Mouse (Mus musculus) kidney, embryonic 14.5 days (tissue): Measurements from ENCODE around the gene Usp25. TPM values are rescaled to one million over a fixed set of nuclear protein-coding genes. Genes with fewer than 3 reads are reported as not detected.

Experiments
- ATAC-seq: fragments of 200-750 bp; cut with Nextera tagmentation; 2 replicates; pipeline ENCODE4 v1.8.0; 2017; ENCODE audit warnings: moderate number of reproducible peaks, mild to moderate bottlenecking, moderate TSS enrichment, moderate library complexity; ENCODE audit not compliant: low FRiP score, low TSS enrichment
- H3K27ac ChIP-seq: fragments of 300-500 bp; sonication (generic); 2 replicates; pipeline ENCODE4 v1.5.1; 2014; ENCODE audit warnings: low read depth, mild to moderate bottlenecking, low read length, moderate library complexity, mixed read lengths
- H3K27me3 ChIP-seq: fragments of 300-500 bp; sonication (generic); 2 replicates; pipeline ENCODE4 v1.6.1; 2014; ENCODE audit warnings: mild to moderate bottlenecking, low read length; ENCODE audit not compliant: control insufficient read depth, insufficient read depth
- H3K36me3 ChIP-seq: fragments of 300-500 bp; sonication (generic); 2 replicates; pipeline ENCODE4 v1.6.1; 2014; ENCODE audit warnings: low read length, mixed read lengths; ENCODE audit not compliant: control insufficient read depth, insufficient read depth
- H3K4me1 ChIP-seq: fragments of 300-500 bp; sonication (generic); 2 replicates; pipeline ENCODE4 v1.6.1; 2014; ENCODE audit warnings: low read length, mixed read lengths; ENCODE audit not compliant: control insufficient read depth, insufficient read depth
- H3K4me2 ChIP-seq: fragments of 300-500 bp; sonication (generic); replicated peaks from 2 replicates; pipeline ENCODE4 v1.6.1; 2014; ENCODE audit warnings: low read depth, mild to moderate bottlenecking, low read length
- H3K4me3 ChIP-seq: fragments of 300-500 bp; sonication (generic); 2 replicates; pipeline ENCODE4 v1.5.1; 2014; ENCODE audit warnings: mild to moderate bottlenecking, low read length
- H3K9ac ChIP-seq: fragments of 300-500 bp; sonication (generic); 2 replicates; pipeline ENCODE4 v1.6.1; 2014; ENCODE audit warnings: low read depth, mild to moderate bottlenecking, low read length, moderate library complexity
- H3K9me3 ChIP-seq: fragments of 300-500 bp; sonication (generic); 2 replicates; pipeline ENCODE4 v1.6.1; 2016; ENCODE audit warnings: low read length; ENCODE audit not compliant: control insufficient read depth
- WGBS: fragments of 180-500 bp; shearing (Covaris S2); extraction: QIAGEN DNeasy Blood & Tissue Kit; methylation state at CpG from one replicate; pipeline ENCODE4 v1.1.7; 2014; 5-methylcytosine and 5-hydroxymethylcytosine counted together
- polyA plus RNA-seq: library from polyadenylated mRNA; unstranded; fragments of >200 nt; fragmentation: Nextera tagmentation; extraction: Ambion mirVana; gene quantifications from 2 replicates; pipeline ENCODE4 v1.2.1, GENCODE M21; 2014

Gene Usp25
- polyA plus RNA-seq, 1 experiment from 2014 or later: 31.5 TPM

DNA sequence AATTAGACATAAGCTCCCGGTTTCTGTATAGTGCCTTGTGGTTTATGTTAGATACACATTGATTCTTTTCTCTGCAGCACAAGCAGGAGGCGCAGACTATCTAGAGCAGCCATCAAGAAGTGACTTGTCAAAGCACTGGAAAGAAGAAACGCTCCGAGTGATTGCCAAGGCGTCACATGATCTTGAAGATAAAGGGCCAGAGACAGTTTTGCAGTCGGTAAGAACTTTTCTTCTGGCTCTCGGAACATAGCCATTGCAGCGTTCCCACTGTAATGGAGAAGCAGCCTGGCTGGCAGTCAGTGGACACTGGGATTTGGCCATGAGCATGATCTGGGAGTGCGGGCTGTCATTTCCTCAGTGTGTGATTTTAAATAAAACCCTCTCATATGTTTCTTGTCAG is 80.0 kb downstream of the Usp25 start:
- Histone ChIP-seq H3K27ac (no peak overlapping the region), H3K27me3 (no peaks in the 10 kb centered on the region), H3K4me2 (no peak overlapping the region), H3K36me3 (peaks cover 11% of the 10 kb centered on the region; the same call in 1 of the 2 replicates), H3K9ac (no peak overlapping the region), H3K4me1 (no peaks in the 10 kb centered on the region), H3K4me3 (no peak overlapping the region), H3K9me3 (no peaks in the 10 kb centered on the region)
- ATAC-seq: no peak
- WGBS: 88% methylated on average over 9 of the region's 9 CpGs

DNA sequence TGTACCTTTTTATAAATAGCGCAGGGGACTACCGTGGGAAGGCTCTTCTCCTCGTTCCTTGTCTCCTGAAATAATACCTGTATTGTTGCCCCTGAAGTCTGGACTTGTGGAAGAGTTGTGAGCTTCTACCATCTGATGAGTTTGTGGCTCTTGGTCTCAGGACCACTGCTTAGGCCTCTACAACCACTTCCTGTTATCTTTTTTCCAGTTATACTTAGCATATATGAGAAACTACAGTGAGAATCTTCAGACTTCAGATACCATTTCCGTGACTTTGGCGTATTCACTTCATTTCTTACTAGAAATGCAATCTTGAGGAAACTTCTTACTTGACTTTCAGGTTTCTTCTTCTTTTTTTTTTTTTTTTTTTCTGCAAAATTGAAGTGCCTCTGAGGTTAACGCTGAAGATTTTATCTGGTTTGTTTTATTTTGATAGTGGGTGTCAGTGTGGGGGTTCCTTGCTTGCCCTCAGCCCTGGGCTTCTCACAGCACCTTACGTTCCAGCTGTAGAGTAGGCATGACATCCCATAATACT is 81.6 kb downstream of the Usp25 start:
- no peak overlapping the region for H3K4me3 ChIP-seq

DNA sequence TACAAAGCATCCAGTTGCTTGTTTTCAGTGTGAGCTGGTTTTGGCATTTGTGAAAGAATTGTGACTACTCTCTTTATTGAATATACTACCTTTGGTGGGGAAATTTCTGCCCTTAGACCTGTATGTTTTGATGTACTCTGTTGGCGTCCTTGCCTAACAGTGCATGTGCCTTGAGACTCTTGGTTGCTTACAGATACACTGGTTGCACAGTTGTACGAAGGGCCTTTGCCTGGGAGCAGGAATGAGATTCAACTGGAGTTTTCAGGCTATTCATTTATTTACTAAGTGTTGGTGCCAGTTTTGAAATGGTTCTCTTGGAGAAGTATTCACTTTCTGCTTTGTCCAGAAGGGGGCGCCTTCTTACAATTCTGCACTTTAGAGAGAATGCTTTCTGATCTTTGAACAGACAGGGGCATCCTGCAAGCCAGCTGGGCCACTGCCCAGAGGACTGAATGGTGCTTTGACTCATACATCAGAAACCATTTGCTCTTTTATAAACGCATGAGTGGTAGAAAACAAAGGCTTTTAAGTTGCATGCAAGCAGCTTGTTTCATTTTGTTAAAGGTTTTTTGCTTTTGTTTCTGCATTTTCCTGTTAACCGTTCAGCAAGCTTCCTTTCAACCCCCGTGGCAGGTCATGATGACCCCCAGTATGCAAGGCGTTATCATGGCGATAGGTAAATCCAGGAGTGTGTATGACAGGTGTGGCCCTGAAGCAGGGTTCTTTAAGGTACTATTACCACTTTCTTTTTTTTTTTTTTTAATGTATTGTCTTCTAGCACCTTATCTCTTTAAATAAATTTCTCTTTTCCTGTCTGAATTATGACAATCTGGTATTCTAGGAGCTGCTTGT is 85.7 kb downstream of the Usp25 start:
- H3K4me2 ChIP-seq: no peak overlapping the region
- no peaks in the 10 kb centered on the region for H3K9me3 ChIP-seq
- no peaks in the 10 kb centered on the region for H3K27me3 ChIP-seq
- no peak overlapping the region for H3K27ac ChIP-seq
- no peak overlapping the region for H3K4me3 ChIP-seq
- peaks cover 11% of the 10 kb centered on the region; the same call in 1 of the 2 replicates for H3K36me3 ChIP-seq
- WGBS: 71% methylated on average over 8 of the region's 8 CpGs
- ATAC-seq: no peak
- no peak overlapping the region for H3K9ac ChIP-seq
- H3K4me1 ChIP-seq: no peaks in the 10 kb centered on the region

More for the DNA sequence above, 81.6 kb downstream of the Usp25 start:
- H3K9ac ChIP-seq: no peak overlapping the region
- no peak for ATAC-seq
- H3K27ac ChIP-seq: no peak overlapping the region
- H3K9me3 ChIP-seq: no peaks in the 10 kb centered on the region
- no peaks in the 10 kb centered on the region for H3K27me3 ChIP-seq
- peaks cover 10% of the 10 kb centered on the region; the same call in 1 of the 2 replicates for H3K36me3 ChIP-seq
- H3K4me2 ChIP-seq: no peak overlapping the region
- no peaks in the 10 kb centered on the region for H3K4me1 ChIP-seq
- 92% methylated on average over 7 of the region's 7 CpGs for WGBS

DNA sequence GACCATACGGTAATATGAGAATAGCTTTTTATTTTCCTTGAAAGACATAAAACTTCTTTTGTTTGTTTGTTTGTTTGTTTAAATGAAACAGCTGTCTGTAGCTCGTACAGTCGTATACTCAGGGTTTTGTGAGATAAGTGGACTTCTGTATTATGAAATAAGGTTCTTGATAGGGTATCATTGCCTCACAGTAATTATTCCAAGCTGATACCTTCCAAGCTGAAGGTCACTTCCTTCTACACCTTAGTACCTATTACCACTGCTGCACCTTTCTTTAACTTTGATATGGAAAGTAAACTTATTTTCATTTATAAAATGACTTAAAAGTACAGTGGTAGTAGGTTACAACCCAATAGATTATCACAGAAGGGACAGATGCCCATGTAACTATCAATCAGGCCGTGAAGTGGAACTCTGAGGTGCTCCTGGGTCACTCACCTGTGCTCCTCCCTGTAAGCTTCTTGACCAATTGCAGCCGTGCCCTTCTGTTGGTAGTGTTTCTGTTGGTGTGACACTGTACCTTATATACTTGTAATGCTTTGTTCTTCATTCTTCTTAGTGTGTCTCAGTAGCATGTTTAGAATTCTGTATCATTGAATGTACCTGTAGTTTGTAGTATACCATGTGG is 90.2 kb downstream of the Usp25 start:
- ATAC-seq: no peak
- WGBS: 87% methylated on average over 5 of the region's 5 CpGs
- peaks cover 9% of the 10 kb centered on the region; the same call in 1 of the 2 replicates for H3K36me3 ChIP-seq
- no peaks in the 10 kb centered on the region for H3K27me3 ChIP-seq
- H3K4me3 ChIP-seq: no peak overlapping the region
- H3K4me1 ChIP-seq: no peaks in the 10 kb centered on the region
- H3K27ac ChIP-seq: no peak overlapping the region
- no peaks in the 10 kb centered on the region for H3K9me3 ChIP-seq
- no peak overlapping the region for H3K4me2 ChIP-seq
- H3K9ac ChIP-seq: no peak overlapping the region

DNA sequence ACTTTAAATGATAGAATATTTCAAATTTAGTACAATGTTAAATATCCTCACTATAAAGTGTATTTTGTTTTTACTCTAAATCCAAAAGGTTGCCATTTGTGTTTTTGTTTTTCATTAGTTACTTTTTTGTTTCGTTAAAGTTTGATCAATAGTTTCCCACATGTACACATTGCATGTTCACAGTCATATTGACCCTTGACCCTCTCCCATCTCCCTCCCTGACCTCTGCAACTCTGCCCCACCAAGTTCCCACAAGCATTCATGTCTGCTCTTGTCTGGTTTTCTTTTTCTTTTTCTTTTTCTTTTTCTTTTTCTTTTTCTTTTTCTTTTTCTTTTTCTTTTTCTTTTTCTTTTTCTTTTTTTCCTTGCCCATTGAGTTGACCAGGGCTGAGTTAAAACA is 97.8 kb downstream of the Usp25 start:
- Histone ChIP-seq H3K9ac (no peak overlapping the region), H3K9me3 (no peaks in the 10 kb centered on the region), H3K4me2 (no peak overlapping the region), H3K4me3 (no peak overlapping the region), H3K27me3 (no peaks in the 10 kb centered on the region), H3K36me3 (peaks cover 26% of the 10 kb centered on the region), H3K27ac (no peak overlapping the region), H3K4me1 (no peaks in the 10 kb centered on the region)
- WGBS: 100% methylated on average over 1 of the region's 1 CpGs
- ATAC-seq: no peak

DNA sequence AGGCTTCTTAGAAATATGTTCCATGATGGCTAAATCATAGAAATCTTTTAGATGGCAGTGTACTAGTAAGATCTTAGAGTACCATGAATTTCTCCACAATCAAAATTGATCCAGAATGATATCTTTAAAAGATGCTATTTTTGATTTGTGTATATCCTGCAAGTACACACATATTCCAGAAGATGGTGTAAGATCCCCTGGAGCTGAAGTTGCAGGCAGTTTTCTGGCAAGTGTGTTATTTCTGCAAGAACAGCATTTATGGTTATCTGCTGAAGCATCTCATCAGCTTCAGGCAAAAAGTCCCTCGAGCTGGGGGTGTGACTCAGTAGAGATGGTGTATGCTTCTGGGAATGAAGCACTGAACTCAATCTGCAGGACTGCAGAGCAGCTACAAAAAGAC is 112.4 kb downstream of the Usp25 start:
- Histone ChIP-seq H3K4me1 (no peaks in the 10 kb centered on the region), H3K9ac (no peak overlapping the region), H3K27ac (no peak overlapping the region), H3K27me3 (no peaks in the 10 kb centered on the region), H3K4me2 (no peak overlapping the region), H3K36me3 (no peaks in the 10 kb centered on the region), H3K4me3 (no peak overlapping the region), H3K9me3 (no peaks in the 10 kb centered on the region)
- no peak for ATAC-seq
- WGBS: 45% methylated on average over 1 of the region's 1 CpGs

DNA sequence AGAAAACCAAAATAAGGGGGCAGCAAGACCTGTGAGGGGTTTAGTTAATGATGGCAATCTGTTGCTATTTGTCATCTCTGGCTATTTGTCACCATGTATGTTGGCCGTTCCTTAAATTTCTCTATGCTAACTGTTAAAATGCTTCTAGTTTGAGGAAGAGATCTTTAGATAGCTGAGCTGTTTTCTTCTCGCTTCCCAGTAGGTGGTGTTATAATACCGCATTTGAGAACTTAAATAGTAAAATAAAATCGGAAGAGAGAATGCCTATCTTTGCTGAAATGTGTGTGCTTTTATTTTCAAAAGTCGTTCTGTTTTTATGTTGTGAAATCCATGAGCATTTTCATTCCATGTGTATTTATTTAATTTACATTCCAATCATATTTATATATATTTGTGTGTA is 115.2 kb downstream of the Usp25 start:
- ATAC-seq: no peak
- 24% methylated on average over 5 of the region's 5 CpGs for WGBS
- no peaks in the 10 kb centered on the region for H3K36me3 ChIP-seq
- H3K27ac ChIP-seq: no peak overlapping the region
- no peak overlapping the region for H3K4me2 ChIP-seq
- no peak overlapping the region for H3K9ac ChIP-seq
- H3K4me1 ChIP-seq: no peaks in the 10 kb centered on the region
- H3K27me3 ChIP-seq: no peaks in the 10 kb centered on the region
- no peaks in the 10 kb centered on the region for H3K9me3 ChIP-seq
- H3K4me3 ChIP-seq: no peak overlapping the region

DNA sequence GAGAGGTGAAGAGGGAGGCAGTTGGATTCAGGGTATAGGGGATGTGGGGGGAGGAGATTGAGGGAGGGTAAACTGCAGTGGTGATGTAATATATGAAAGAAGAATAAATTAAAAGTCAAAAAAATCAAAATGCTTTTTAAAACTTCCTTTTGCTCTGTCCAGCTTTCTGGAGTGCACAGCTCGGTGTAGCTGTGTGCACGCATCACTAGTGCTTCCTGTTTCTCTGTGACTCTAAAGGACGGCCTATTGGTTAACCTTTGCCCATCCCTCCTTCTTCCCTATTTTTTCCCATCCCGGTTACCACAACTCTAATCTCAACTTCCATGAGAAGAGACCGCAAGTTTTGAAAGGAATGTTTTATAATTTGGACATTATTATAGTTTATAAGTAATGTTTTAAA is 119.5 kb downstream of the Usp25 start:
- WGBS: 66% methylated on average over 5 of the region's 5 CpGs
- ATAC-seq: no peak
- no peak overlapping the region for H3K4me2 ChIP-seq

DNA sequence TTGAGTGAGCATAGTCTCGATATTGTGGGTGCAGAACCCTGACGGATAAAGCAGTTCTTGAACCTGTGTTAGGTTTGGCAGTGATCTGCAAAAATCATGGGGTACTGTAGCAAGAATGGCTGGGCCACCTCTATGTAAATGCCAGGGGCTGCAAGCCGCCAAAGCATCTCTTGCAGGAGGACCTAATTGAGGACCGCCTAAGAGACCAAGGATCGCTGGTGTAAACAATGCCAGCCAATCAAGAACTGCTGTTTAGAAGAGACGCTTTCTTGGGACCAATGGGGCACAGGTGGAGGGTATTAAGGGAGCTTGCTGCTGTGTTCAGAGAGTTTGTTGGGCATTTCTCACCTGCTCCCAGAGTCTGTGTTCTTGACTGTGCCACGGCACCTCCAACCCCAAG is 127.1 kb downstream of the Usp25 start:
- H3K27ac ChIP-seq: no peak overlapping the region
- no peak for ATAC-seq
- no peak overlapping the region for H3K4me3 ChIP-seq
- H3K9me3 ChIP-seq: no peaks in the 10 kb centered on the region
- no peak overlapping the region for H3K4me2 ChIP-seq
- no peaks in the 10 kb centered on the region for H3K36me3 ChIP-seq
- no peaks in the 10 kb centered on the region for H3K4me1 ChIP-seq
- H3K27me3 ChIP-seq: no peaks in the 10 kb centered on the region
- 93% methylated on average over 7 of the region's 7 CpGs for WGBS
- no peak overlapping the region for H3K9ac ChIP-seq

More for the DNA sequence above, 119.5 kb downstream of the Usp25 start:
- H3K9me3 ChIP-seq: no peaks in the 10 kb centered on the region
- H3K27me3 ChIP-seq: no peaks in the 10 kb centered on the region
- no peaks in the 10 kb centered on the region for H3K36me3 ChIP-seq
- no peak overlapping the region for H3K4me3 ChIP-seq
- no peak overlapping the region for H3K9ac ChIP-seq
- H3K27ac ChIP-seq: no peak overlapping the region
- no peaks in the 10 kb centered on the region for H3K4me1 ChIP-seq
